Mouse (Mus musculus): Measurements from ENCODE around the gene Inpp5a. TPM values are rescaled to one million over a fixed set of nuclear protein-coding genes. Genes with fewer than 3 reads are reported as not detected.

Inpp5a gene
- polyA plus RNA-seq, 1 experiment = 42.7 TPM

DNA sequence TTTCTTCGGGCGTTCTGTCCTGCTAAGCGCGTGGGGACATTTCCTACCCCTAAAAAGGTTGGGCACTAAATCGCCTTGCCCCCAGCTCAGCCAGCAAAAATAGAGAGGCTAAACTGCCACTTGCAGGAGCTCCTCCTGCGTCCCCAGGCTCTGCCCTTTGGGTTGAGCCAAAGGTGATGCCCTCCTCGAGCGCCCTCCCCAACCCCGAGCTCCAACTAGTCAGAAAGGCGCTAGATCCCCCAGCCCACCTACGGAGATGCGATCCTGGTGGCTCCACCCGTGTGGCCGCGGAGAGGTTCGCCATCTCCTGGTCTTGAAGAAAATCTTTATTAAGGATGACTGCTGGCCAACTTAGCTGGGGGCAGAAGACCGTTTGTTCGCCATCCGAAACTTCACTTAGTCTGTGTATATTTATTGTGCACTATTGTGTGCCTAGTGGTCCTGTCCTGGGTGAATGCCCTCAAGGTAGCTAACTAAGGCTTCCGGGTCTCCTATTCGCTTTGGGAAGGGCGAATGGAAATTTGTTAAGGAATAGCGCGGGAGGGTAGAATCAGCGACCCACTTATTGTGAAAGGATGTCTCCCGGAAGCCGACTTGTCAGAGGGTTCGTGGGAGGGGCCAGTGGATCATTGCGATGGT lies 196.4 kb downstream of the Inpp5a start:
- 6% methylated on average over 29 of the region's 29 CpGs for WGBS
- DNase-seq (ENCODE audit: low read depth, low spot score) = no peak

DNA sequence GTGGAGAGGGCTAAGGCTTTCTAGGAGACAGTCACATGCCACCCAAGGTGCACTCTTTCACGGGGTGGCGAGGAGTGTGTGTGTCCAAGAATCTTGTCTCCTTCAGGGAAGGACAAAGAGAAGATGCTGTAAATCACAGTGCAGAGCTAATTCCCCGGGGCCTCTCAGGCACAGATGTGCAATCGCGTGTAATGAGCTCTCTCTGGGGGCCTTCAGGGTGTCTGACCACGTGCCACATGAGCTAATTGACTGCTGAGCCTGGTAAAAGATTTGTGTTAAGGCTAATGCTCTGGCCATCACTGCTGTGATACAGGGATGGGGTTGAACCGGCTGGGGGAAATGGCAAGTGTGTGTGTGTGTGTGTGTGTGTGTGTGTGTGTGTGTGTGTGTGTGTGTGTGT lies 199.0 kb downstream of the Inpp5a start:
- DNase-seq (ENCODE audit: low read depth, low spot score) = no peak
- WGBS = 20% methylated on average over 7 of the region's 7 CpGs

DNA sequence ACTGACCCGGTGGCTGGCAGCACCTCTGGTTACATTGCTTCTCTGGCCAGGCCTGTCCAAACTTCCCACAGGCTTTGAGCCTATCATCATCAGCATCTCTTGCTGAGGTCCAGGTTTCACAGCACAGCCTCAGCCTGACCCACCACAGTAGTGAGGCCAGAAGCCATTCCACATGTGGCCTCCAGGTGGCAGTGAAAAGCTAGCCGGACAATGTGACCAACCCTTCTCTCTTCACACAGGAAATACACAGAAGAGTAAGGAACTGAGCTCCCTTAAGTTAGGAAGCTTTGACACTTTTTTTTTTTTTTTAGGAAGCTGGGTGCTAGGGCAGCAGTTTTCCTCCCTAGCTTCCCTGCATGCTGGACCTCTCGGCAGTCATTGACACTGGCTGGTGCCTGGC lies 201.4 kb downstream of the Inpp5a start:
- no peak for DNase-seq (ENCODE audit: low read depth, low spot score)
- WGBS = 26% methylated on average over 3 of the region's 3 CpGs

DNA sequence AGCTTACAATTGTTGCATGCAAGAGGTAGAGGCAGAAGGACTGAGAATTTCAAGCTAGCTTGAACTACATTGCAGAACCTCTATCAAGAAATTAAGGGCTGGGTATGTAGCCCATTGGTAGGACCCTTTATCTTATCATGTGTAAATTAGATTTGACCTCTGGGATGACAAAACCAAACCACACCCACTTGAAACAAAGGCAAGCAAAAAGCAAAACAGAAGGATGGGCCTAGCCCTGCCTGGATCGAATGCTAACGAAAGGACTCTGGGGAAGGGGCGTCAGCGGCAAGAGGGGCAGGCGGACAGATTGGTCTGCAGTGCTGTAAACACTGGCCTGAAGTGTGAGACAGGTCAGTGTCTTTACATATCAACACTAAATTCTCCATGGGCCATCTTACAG lies 202.4 kb downstream of the Inpp5a start:
- DNase-seq (ENCODE audit: low read depth, low spot score) = no peak
- WGBS = 89% methylated on average over 5 of the region's 5 CpGs

DNA sequence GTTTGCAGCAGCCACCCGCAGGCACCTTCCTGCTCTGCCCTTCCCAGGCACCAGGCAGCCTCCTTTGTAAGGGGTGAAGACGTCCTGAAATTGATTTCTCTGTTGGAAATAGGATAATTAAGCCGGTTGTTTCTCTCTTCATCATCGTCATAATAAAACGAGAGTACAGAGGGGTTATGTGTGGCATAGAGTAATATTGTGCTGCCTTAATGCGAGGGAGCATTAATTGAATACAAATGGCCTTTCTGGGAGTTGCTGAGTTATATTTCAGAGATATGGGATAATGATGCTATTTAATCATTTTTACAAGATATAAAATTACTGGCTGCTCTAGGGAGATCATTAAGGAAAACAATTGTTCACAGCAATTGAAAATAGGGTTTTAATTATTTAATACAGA lies 206.4 kb downstream of the Inpp5a start:
- whole genome bisulfite sequencing = 70% methylated on average over 6 of the region's 6 CpGs
- no peak for DNase-seq (ENCODE audit: low read depth, low spot score)

DNA sequence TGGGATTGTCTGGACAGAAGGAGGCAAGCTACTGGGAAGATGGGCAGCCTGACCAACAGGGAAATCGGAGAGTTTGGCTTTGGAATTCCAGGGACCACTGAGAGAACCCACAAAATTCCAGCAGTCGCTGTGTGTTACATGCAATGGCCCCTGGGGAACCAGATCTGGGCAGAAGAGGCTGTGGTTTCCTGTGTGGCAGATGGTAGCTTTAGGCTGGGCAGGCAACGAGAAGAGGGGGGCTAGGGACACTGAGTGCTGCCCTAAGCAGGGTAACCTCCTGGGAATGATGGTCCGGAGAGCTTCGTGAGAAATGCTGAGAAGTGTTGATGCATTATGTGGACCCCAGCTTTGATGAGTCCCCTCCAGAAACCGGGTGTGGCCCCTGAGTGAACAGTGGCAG lies 207.0 kb downstream of the Inpp5a start:
- DNase-seq (ENCODE audit: low read depth, low spot score) = no peak
- 56% methylated on average over 6 of the region's 6 CpGs for WGBS

DNA sequence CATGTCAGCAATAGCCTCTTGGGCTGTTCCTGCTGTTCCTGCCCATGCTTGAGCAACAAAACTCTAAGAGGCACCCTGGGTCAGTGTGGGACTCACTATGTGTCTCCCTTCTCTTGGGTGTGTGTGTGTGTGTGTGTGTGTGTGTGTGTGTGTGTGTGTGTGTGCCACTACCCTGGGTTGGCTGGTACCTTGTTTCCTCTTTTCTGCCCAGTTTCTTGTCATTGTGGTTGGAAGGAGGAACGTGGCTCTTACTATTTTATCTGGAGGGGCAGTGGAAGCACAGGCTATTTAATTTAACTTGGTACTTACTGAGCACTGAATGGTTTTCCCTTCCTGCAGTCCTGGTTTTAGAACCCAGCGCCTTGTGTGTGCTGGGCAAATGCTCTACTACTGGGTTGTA lies 221.4 kb downstream of the Inpp5a start:
- WGBS = 51% methylated on average over 2 of the region's 2 CpGs
- no peak for DNase-seq (ENCODE audit: low read depth, low spot score)

DNA sequence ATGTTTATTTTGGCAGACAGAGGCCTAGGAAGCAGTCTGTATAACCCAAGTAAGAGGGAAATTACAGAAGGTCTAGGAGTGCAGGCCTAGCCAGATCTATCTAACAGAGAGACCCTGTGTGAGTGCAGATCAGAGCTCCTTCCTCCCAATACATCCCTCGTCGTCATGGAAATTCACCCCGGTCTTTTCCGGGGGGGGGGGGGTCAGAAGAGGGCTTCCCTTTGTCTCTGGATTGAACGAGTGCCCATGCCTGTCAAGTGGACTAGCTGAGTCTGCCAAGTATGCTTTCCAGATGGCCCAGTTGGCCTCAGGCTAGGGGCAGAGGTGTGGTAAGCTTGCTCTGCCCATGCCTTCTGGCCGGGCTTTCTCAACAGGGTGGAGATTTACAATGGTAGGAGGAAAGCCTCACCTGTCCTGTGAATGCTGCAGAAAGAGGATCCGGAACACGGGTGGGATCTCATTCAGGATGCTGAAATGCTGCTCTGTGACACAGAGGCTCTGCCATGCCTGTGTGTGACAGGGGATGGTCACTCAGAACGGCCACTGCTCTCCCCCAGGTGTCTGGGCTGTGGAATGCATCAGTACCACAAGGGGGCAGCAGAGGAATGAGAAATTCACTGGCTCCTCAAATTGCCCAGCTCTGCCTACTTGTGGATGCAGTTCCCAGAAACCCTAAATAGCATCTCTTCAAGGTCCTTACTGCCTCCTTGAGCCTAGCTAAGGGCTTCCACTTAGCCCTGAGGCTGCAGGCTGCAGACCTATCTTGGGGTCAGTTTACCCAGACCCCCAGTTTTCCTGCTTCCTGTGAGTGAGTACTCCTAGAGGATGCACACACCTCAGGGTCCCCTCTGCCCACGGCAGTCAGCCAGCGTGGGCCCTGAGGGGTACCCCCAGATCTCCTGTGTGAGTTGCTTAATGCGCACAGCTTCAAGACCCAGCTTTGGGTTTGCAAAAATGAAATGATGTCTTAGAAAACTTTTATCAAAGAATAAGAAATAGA lies 227.2 kb downstream of the Inpp5a start:
- peak; percentile 16 for DNase-seq (ENCODE audit: low read depth, low spot score)
- WGBS = 57% methylated on average over 12 of the region's 12 CpGs

DNA sequence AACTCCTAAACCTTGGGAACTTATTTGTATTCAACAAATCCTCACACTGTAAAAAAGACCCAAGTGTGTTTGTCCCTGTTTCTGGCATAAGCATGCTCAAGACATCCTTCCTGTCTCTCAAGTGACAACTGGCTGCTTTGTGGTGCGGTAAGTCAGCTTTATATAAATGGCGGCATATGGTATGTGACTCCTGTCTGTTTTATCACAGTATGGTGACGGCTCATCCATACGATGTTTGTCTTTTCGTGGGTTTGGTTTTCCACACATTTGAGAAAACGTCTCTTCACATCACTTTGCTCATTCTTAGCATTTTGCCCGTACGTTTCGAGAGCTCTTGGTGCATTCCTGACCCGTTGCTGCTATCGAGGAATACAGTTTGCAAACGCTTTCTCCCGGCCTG lies 233.7 kb downstream of the Inpp5a start:
- 79% methylated on average over 13 of the region's 13 CpGs for WGBS
- DNase-seq (ENCODE audit: low read depth, low spot score) = no peak

DNA sequence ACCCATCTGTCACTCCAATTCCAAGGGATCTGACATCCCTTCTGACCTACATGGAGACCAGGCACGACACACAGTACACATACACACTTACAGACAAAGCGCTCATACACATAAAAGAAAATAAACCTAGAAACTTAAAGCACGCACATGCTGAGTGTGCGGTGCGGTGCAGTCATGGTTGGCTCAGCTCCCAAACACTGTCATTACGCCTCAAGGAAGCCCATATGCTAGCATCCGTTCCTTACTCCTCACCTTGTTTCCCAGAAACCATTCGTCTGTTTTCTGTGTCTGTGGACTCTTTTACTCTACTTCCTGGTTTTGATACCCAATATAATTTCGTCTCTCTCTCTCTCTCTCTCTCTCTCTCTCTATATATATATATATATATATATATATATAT lies 236.2 kb downstream of the Inpp5a start:
- WGBS = 75% methylated on average over 9 of the region's 9 CpGs
- no peak for DNase-seq (ENCODE audit: low read depth, low spot score)

Other genes with a start within 250 kb of the Inpp5a start
- 1.0 and 2.6 TPM in 2 replicates for gene Lrrc27, start 176.1 kb upstream of the Inpp5a start, polyA plus RNA-seq (2012; rRNA removed)
- 2.7 and 3.5 TPM in 2 replicates for gene Stk32c, start 175.8 kb upstream of the Inpp5a start, polyA plus RNA-seq (2012; rRNA removed)
- gene Pwwp2b, start 140.6 kb upstream of the Inpp5a start, polyA plus RNA-seq (2012; rRNA removed) = 10.6 and 13.6 TPM in 2 replicates
- not detected in 2 replicates for gene Nkx6-2, start 193.7 kb downstream of the Inpp5a start, polyA plus RNA-seq (2012; rRNA removed)

All from large intestine, adult 2 months (tissue).